Mouse (Mus musculus) megakaryocyte, embryonic 14.5 days (primary cell): Measurements from ENCODE around the gene Ntn1. TPM values are rescaled to one million over a fixed set of nuclear protein-coding genes. Genes with fewer than 3 reads are reported as not detected.

Experiments
- H3K27me3 ChIP-seq: replicated peaks from 2 replicates; pipeline ENCODE3; 2012; ENCODE audit warnings: inconsistent platforms
- H3K36me3 ChIP-seq: replicated peaks from 2 replicates; pipeline ENCODE3; 2012; ENCODE audit warnings: low read length, inconsistent platforms, mixed read lengths
- H3K4me1 ChIP-seq: 2 replicates; pipeline ENCODE4 v1.6.1; 2012; ENCODE audit warnings: inconsistent platforms
- H3K4me3 ChIP-seq: replicated peaks from 2 replicates; pipeline ENCODE3; 2012; ENCODE audit warnings: moderate library complexity, mild to moderate bottlenecking, inconsistent platforms
- H3K9me3 ChIP-seq: 2 replicates; pipeline ENCODE4 v1.6.1; 2012; ENCODE audit warnings: inconsistent platforms
- FLI1 ChIP-seq: IDR thresholded peaks from 2 replicates; pipeline ENCODE4 v1.6.1; 2012; ENCODE audit warnings: low read length, inconsistent platforms, mixed read lengths
- GATA1 ChIP-seq: IDR thresholded peaks from 3 replicates; pipeline ENCODE4 v1.6.1; 2012; ENCODE audit warnings: mixed read lengths, low read length, inconsistent platforms, borderline replicate concordance
- polyA plus RNA-seq: library from polyadenylated mRNA; stranded (reverse); fragments of >175 nt; gene quantifications from 2 replicates; pipeline ENCODE4 v1.2.3, GENCODE M21; 2012; ENCODE audit warnings: low replicate concordance; ENCODE audit not compliant: insufficient read depth

Gene Ntn1
- polyA plus RNA-seq, 1 experiment: 0.19 TPM

- Histone ChIP-seq H3K36me3 (no peaks in the 10 kb centered on the region), H3K27me3 (peaks cover 32% of the 10 kb centered on the region), H3K4me3 (no peak overlapping the region), H3K9me3 (peaks cover 17% of the 10 kb centered on the region), H3K4me1 (peaks cover 10% of the 10 kb centered on the region)
- no peak for TF ChIP-seq GATA1
- TF ChIP-seq FLI1: no peak
Measured at GRCm38 (mm10) chr11:68354848-68355247, 45.8 kb downstream of the Ntn1 start.

GRCm38 (mm10) chr11:68352236-68352635, 48.4 kb downstream of the Ntn1 start:
- Histone ChIP-seq H3K9me3 (peaks cover 19% of the 10 kb centered on the region), H3K4me1 (peaks cover 10% of the 10 kb centered on the region), H3K4me3 (no peak overlapping the region), H3K36me3 (no peaks in the 10 kb centered on the region), H3K27me3 (peaks cover 32% of the 10 kb centered on the region)
- TF ChIP-seq FLI1 (no peak), GATA1 (no peak)

GRCm38 (mm10) chr11:68348851-68349250, 51.8 kb downstream of the Ntn1 start:
- TF ChIP-seq FLI1: no peak
- no peak for TF ChIP-seq GATA1
- Histone ChIP-seq H3K9me3 (peaks cover 16% of the 10 kb centered on the region), H3K27me3 (peaks cover 18% of the 10 kb centered on the region), H3K4me1 (peaks cover 19% of the 10 kb centered on the region), H3K36me3 (no peaks in the 10 kb centered on the region), H3K4me3 (no peak overlapping the region)

- Histone ChIP-seq H3K9me3 (peaks cover 16% of the 10 kb centered on the region), H3K27me3 (peaks cover 13% of the 10 kb centered on the region), H3K36me3 (no peaks in the 10 kb centered on the region), H3K4me1 (peaks cover 27% of the 10 kb centered on the region), H3K4me3 (no peak overlapping the region)
- TF ChIP-seq GATA1 (no peak), FLI1 (no peak)
Measured at GRCm38 (mm10) chr11:68348083-68348482, 52.5 kb downstream of the Ntn1 start.

- no peak overlapping the region for H3K4me3 ChIP-seq
- peaks cover 13% of the 10 kb centered on the region for H3K27me3 ChIP-seq
- H3K4me1 ChIP-seq: peaks cover 33% of the 10 kb centered on the region
- TF ChIP-seq FLI1: no peak
- TF ChIP-seq GATA1: no peak
- peaks cover 16% of the 10 kb centered on the region for H3K9me3 ChIP-seq
- H3K36me3 ChIP-seq: no peaks in the 10 kb centered on the region
Measured at GRCm38 (mm10) chr11:68347508-68347907, 53.1 kb downstream of the Ntn1 start.

- H3K36me3 ChIP-seq: no peaks in the 10 kb centered on the region
- TF ChIP-seq FLI1 (no peak), GATA1 (no peak)
- peaks cover 16% of the 10 kb centered on the region for H3K9me3 ChIP-seq
- no peak overlapping the region for H3K4me3 ChIP-seq
- H3K27me3 ChIP-seq: peaks cover 13% of the 10 kb centered on the region
- peaks cover 37% of the 10 kb centered on the region for H3K4me1 ChIP-seq
Measured at GRCm38 (mm10) chr11:68346099-68346498, 54.5 kb downstream of the Ntn1 start.

GRCm38 (mm10) chr11:68344221-68344620, 56.4 kb downstream of the Ntn1 start:
- no peak overlapping the region for H3K4me3 ChIP-seq
- no peaks in the 10 kb centered on the region for H3K36me3 ChIP-seq
- TF ChIP-seq GATA1 (no peak), FLI1 (no peak)
- peaks cover 49% of the 10 kb centered on the region for H3K4me1 ChIP-seq
- H3K27me3 ChIP-seq: peaks cover 12% of the 10 kb centered on the region
- peaks cover 7% of the 10 kb centered on the region for H3K9me3 ChIP-seq

- Histone ChIP-seq H3K4me3 (no peak overlapping the region), H3K4me1 (peaks cover 49% of the 10 kb centered on the region), H3K9me3 (no peaks in the 10 kb centered on the region), H3K27me3 (peaks cover 9% of the 10 kb centered on the region), H3K36me3 (no peaks in the 10 kb centered on the region)
- no peak for TF ChIP-seq GATA1
- TF ChIP-seq FLI1: no peak
Measured at GRCm38 (mm10) chr11:68342761-68343160, 57.9 kb downstream of the Ntn1 start.

GRCm38 (mm10) chr11:68342003-68342400, 58.6 kb downstream of the Ntn1 start:
- TF ChIP-seq FLI1 (no peak), GATA1 (no peak)
- Histone ChIP-seq H3K36me3 (no peaks in the 10 kb centered on the region), H3K27me3 (peaks cover 7% of the 10 kb centered on the region), H3K9me3 (no peaks in the 10 kb centered on the region), H3K4me3 (no peak overlapping the region), H3K4me1 (peaks cover 49% of the 10 kb centered on the region)

- peaks cover 3% of the 10 kb centered on the region for H3K27me3 ChIP-seq
- no peak overlapping the region for H3K4me3 ChIP-seq
Measured at GRCm38 (mm10) chr11:68341111-68342002, 59.3 kb downstream of the Ntn1 start.

More at GRCm38 (mm10) chr11:68341111-68342002, 59.3 kb downstream of the Ntn1 start:
- no peak for TF ChIP-seq GATA1
- TF ChIP-seq FLI1: no peak
- Histone ChIP-seq H3K36me3 (no peaks in the 10 kb centered on the region), H3K4me1 (peaks cover 49% of the 10 kb centered on the region), H3K9me3 (no peaks in the 10 kb centered on the region)
